Mouse (Mus musculus) G1E (cell line): ENCODE measurements around the gene Wwc2. TPM values are rescaled to one million over a fixed set of nuclear protein-coding genes. Genes with fewer than 3 reads are reported as not detected.

Experiments
- ATAC-seq: 2 replicates; pipeline ENCODE4 v1.8.0; 2016; ENCODE audit warnings: mild to moderate bottlenecking; ENCODE audit not compliant: insufficient number of reproducible peaks, poor library complexity, low FRiP score, severe bottlenecking; ENCODE audit errors: extremely low read depth
- DNase-seq: peaks from one replicate; pipeline ENCODE4 v3.0.0; 2012; ENCODE audit warnings: low spot score
- H3K27me3 ChIP-seq: 2 replicates; pipeline ENCODE4 v1.6.1; 2012; ENCODE audit warnings: mild to moderate bottlenecking, low read length, inconsistent platforms; ENCODE audit not compliant: insufficient read depth
- H3K36me3 ChIP-seq: replicated peaks from 2 replicates; pipeline ENCODE3; 2012; ENCODE audit warnings: mild to moderate bottlenecking, inconsistent platforms
- H3K4me1 ChIP-seq: 2 replicates; pipeline ENCODE4 v1.6.1; 2012; ENCODE audit warnings: low read depth, low read length, inconsistent platforms, mixed read lengths; ENCODE audit not compliant: insufficient read depth
- H3K4me3 ChIP-seq: 2 replicates; pipeline ENCODE4 v1.5.1; 2012; ENCODE audit warnings: low read depth, mild to moderate bottlenecking, inconsistent platforms, low read length, moderate library complexity, mixed read lengths
- H3K9me3 ChIP-seq: replicated peaks from 2 replicates; pipeline ENCODE4 v1.6.1; 2012; ENCODE audit warnings: inconsistent platforms
- CTCF ChIP-seq: IDR thresholded peaks from 2 replicates; pipeline ENCODE4 v1.5.1; 2012; ENCODE audit warnings: low read depth, low read length, inconsistent platforms, mixed read lengths
- GATA1 ChIP-seq: IDR thresholded peaks from 2 replicates; pipeline ENCODE4 v1.6.1; 2012; ENCODE audit warnings: borderline replicate concordance, low read length, inconsistent platforms, mixed read lengths
- GATA2 ChIP-seq: IDR thresholded peaks from 2 replicates; pipeline ENCODE4 v1.6.1; 2012; ENCODE audit warnings: low read depth, low read length, inconsistent platforms, borderline replicate concordance
- POLR2AphosphoS5 ChIP-seq: IDR thresholded peaks from 2 replicates; pipeline ENCODE4 v1.6.1; 2012; ENCODE audit warnings: low read depth, low read length, inconsistent platforms; ENCODE audit not compliant: insufficient replicate concordance
- TAL1 ChIP-seq: conservative IDR thresholded peaks from 2 replicates; pipeline ENCODE4 v1.6.1; 2012; ENCODE audit warnings: low read depth, low read length, inconsistent platforms, mixed read lengths
- polyA plus RNA-seq: library from polyadenylated mRNA; stranded (reverse); fragments of >175 nt; gene quantifications from 2 replicates; pipeline ENCODE4 v1.2.3, GENCODE M21; 2012
- total RNA-seq, 2 experiments: library from RNA; stranded (forward) in 1 of 2; stranded (reverse) in 1 of 2; fragments of 200-1000 nt in 1 of 2; fragments of >200 nt in 1 of 2; fragmentation: Nextera tagmentation in 1 of 2; gene quantifications; 2 replicates each; pipeline ENCODE4 v1.2.3; 2014 to 2017

Gene Wwc2
- total and polyA plus RNA-seq, 3 experiments: 4.0 to 8.1 (median 7.4) TPM

- no peak overlapping the region for H3K4me3 ChIP-seq
- no peaks in the 10 kb centered on the region for H3K36me3 ChIP-seq
- DNase-seq (no peak), ATAC-seq (no peak)
- H3K4me1 ChIP-seq: no peaks in the 10 kb centered on the region
- H3K27me3 ChIP-seq: no peaks in the 10 kb centered on the region
- no peak for TF ChIP-seq GATA1
- no peak for TF ChIP-seq GATA2
- TF ChIP-seq TAL1: no peak
- TF ChIP-seq POLR2AphosphoS5: no peak
- TF ChIP-seq CTCF: no peak
- no peaks in the 10 kb centered on the region for H3K9me3 ChIP-seq
Measured at GRCm38 (mm10) chr8:47783544-47783943, 207.2 kb downstream of the Wwc2 start.

- no peaks in the 10 kb centered on the region for H3K36me3 ChIP-seq
- no peak for TF ChIP-seq TAL1
- no peak for TF ChIP-seq GATA2
- no peak for TF ChIP-seq POLR2AphosphoS5
- no peak for TF ChIP-seq GATA1
- TF ChIP-seq CTCF: no peak
- DNase-seq: no peak
Measured at GRCm38 (mm10) chr8:47781881-47782280, 208.8 kb downstream of the Wwc2 start.

DNA sequence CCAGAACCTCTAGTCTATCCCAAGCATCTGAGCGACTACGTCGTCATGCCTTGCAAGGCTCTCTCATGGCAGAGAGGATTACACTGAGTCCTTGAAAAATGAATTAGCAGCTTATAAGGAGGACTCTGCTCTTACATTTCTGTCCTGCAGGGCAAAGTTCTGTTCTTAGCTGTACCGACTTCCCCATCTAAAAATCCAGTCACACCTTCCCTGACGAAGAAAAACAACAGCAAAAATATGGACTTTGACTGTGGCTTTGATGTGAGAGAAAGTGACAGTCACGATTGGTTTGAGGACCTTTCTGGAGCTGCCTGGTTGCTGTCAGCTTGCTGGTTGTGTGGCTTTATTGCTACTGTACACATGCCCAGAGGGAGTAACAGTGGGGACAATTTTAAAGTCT is 211.1 kb downstream of the Wwc2 start:
- Histone ChIP-seq H3K36me3 (no peaks in the 10 kb centered on the region), H3K27me3 (no peaks in the 10 kb centered on the region; the same call in 1 of the 2 replicates), H3K4me3 (no peak overlapping the region), H3K9me3 (no peaks in the 10 kb centered on the region), H3K4me1 (no peaks in the 10 kb centered on the region)
- DNase-seq: no peak
- TF ChIP-seq CTCF (no peak), GATA2 (no peak), TAL1 (no peak), GATA1 (no peak), POLR2AphosphoS5 (no peak)
- no peak for ATAC-seq

More at GRCm38 (mm10) chr8:47781881-47782280, 208.8 kb downstream of the Wwc2 start:
- ATAC-seq: no peak
- H3K4me1 ChIP-seq: no peaks in the 10 kb centered on the region
- H3K9me3 ChIP-seq: no peaks in the 10 kb centered on the region
- no peaks in the 10 kb centered on the region; the same call in 1 of the 2 replicates for H3K27me3 ChIP-seq
- no peak overlapping the region for H3K4me3 ChIP-seq

DNA sequence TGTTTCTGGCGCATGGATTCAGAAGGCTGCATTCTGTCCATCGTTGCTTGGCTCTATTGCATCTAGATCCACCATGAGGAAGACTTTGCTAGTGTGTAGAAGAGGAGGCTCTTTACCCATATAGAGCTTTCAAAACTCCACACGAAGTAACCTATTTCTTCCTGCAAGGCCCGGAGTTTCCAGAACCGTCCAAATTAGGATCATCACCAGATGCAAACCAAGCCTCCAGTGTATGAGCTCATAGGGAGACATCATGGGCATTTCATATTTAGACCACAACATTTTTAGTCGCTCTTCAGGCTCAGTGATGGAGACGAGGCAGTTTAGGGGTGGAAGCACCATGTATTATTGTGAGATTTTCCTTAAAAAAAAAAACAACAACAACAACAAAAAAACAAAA is 213.3 kb downstream of the Wwc2 start:
- Histone ChIP-seq H3K27me3 (no peaks in the 10 kb centered on the region; the same call in 1 of the 2 replicates), H3K9me3 (no peaks in the 10 kb centered on the region), H3K4me1 (no peaks in the 10 kb centered on the region), H3K36me3 (no peaks in the 10 kb centered on the region), H3K4me3 (no peak overlapping the region)
- TF ChIP-seq TAL1: no peak
- no peak for TF ChIP-seq GATA1
- no peak for TF ChIP-seq CTCF
- TF ChIP-seq GATA2: no peak
- TF ChIP-seq POLR2AphosphoS5: no peak
- DNase-seq (no peak), ATAC-seq (no peak)

Other genes with a start within 250 kb of the Wwc2 start
- not detected in 2 replicates for gene Cldn24, start 168.8 kb downstream of the Wwc2 start, total RNA-seq (2014; fragmentation: Nextera tagmentation)
- 0.33 TPM in 1 of 2 replicates, not detected in the other for gene Cldn24, start 168.8 kb downstream of the Wwc2 start, total RNA-seq (2017)
- gene Cldn24, start 168.8 kb downstream of the Wwc2 start, polyA plus RNA-seq: not detected in 2 replicates
- gene Cldn22, start 166.4 kb downstream of the Wwc2 start, total RNA-seq (2014; fragmentation: Nextera tagmentation): not detected in 2 replicates
- 0.22 TPM in 1 of 2 replicates, not detected in the other for gene Cldn22, start 166.4 kb downstream of the Wwc2 start, total RNA-seq (2017)
- not detected in 2 replicates for gene Cldn22, start 166.4 kb downstream of the Wwc2 start, polyA plus RNA-seq
- 55.0 and 60.1 TPM in 2 replicates for gene Dctd, start 108.2 kb upstream of the Wwc2 start, total RNA-seq (2014; fragmentation: Nextera tagmentation)
- 19.2 and 20.1 TPM in 2 replicates for gene Dctd, start 108.2 kb upstream of the Wwc2 start, total RNA-seq (2017)
- 11.8 and 12.6 TPM in 2 replicates for gene Dctd, start 108.2 kb upstream of the Wwc2 start, polyA plus RNA-seq